Mouse (Mus musculus): ENCODE results near the gene Oas1f. TPM values are rescaled to one million over a fixed set of nuclear protein-coding genes. Genes with fewer than 3 reads are reported as not detected.
"Not testable (repeated sequence)": the region's sequence is repeated elsewhere in the genome, so short reads cannot be mapped to it uniquely, and the experiment has no call there.

The Oas1f gene
- polyA plus RNA-seq, 1 experiment from 2014 or later, result not detected

DNA sequence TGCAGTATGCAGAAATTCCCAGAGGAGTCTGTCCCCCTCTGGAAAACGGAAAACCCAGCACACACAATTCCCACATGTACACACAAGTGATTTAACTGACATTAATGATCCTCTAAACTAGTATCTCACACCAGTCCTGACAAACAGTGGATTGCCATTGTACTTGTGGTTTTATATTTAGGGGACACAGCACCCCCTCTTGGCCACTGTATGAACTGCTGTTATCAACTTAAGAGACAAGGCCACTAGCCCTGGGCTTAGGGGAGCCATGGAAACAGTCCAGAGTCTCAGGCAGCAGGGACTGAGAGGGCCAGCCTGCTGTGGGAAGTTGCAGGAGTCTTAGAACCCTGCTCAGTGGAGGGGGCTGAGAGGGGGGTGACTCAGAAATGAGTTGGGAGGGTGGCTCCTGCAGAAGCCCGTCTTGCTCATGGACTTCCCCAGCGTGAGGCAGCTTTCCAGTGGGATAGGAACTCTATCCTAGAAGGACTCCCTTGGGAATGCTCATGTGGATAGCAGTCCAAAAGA, 18.2 kb downstream of the Oas1f start:
- H3K36me3 ChIP-seq (ENCODE audit: control insufficient read depth, insufficient read depth, low read length), result no peaks in the 10 kb centered on the region
- H3K4me2 ChIP-seq (ENCODE audit: low read length), result no peak overlapping the region
- H3K4me3 ChIP-seq (ENCODE audit: low read depth, low read length), result no peak overlapping the region
- ATAC-seq, result no peak
- H3K27me3 ChIP-seq (ENCODE audit: control insufficient read depth, insufficient read depth, low read depth, low read length), result no peaks in the 10 kb centered on the region
- no peak overlapping the region for H3K27ac ChIP-seq (ENCODE audit: low read length)
- H3K9me3 ChIP-seq (replicated peaks; ENCODE audit: control insufficient read depth, low read length, poor library complexity, severe bottlenecking), result no peaks in the 10 kb centered on the region
- 67% methylated on average over 3 of the region's 3 CpGs for WGBS
- no peak overlapping the region for H3K9ac ChIP-seq (ENCODE audit: low read depth, low read length)
- no peaks in the 10 kb centered on the region for H3K4me1 ChIP-seq (ENCODE audit: control insufficient read depth, insufficient read depth, low read length)

DNA sequence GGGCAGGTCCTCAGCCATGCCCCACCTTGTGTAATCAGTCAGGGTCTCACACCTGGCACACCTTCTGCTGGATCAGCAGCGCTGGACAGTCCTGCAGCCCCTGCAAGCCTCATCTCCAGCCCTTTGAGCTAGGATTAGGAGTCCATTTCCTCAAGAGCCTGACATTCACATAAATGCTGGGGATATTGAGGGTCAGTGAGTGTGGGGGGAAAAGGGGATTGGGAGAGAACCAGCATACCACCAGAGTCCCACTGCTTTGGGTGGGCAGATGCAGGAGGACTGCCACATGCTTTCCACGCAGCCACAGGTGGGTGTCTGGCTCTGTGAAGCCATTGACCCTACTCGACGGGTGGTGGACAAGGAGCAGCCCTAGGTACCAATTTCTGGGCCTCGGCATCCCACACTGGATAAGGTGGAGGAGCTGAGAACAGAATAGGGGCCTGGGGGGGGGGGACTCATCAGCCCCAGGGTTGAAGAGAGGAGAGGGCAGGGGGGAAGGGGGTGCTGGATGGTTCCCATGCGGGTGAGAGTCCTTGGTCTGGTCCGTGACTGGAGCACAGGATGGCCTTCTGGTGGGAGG, 22.4 kb downstream of the Oas1f start:
- Histone ChIP-seq H3K4me2 (ENCODE audit: low read length) (no peak overlapping the region), H3K27me3 (ENCODE audit: control insufficient read depth, insufficient read depth, low read depth, low read length) (no peaks in the 10 kb centered on the region), H3K4me1 (ENCODE audit: control insufficient read depth, insufficient read depth, low read length) (no peaks in the 10 kb centered on the region), H3K9ac (ENCODE audit: low read depth, low read length) (no peak overlapping the region), H3K36me3 (ENCODE audit: control insufficient read depth, insufficient read depth, low read length) (no peaks in the 10 kb centered on the region), H3K9me3 (replicated peaks; ENCODE audit: control insufficient read depth, low read length, poor library complexity, severe bottlenecking) (no peaks in the 10 kb centered on the region), H3K27ac (ENCODE audit: low read length) (no peak overlapping the region), H3K4me3 (ENCODE audit: low read depth, low read length) (no peak overlapping the region)
- no peak for ATAC-seq
- 81% methylated on average over 7 of the region's 7 CpGs for WGBS

DNA sequence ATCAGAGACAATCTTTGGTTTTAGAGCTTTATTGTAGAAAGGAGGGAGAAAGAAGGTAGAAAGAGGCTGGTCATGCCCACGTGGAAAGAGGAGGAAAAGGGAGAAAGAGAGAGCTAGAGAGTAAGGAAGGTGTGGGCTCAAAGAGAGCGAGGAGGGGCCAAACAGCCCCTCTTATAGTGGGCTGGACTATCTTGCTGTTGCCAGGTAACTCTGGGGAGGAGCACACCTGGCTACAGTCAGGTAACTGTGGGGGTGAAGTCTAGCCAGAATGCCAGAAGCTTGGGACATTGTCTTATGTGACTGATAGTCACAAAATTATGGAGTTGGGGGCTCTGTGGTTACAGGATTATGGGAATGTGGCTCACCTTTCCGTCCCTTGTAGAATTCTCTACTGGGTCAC, 22.9 kb downstream of the Oas1f start:
- Histone ChIP-seq H3K4me2 (ENCODE audit: low read length) (no peak overlapping the region), H3K36me3 (ENCODE audit: control insufficient read depth, insufficient read depth, low read length) (no peaks in the 10 kb centered on the region), H3K27me3 (ENCODE audit: control insufficient read depth, insufficient read depth, low read depth, low read length) (no peaks in the 10 kb centered on the region), H3K9ac (ENCODE audit: low read depth, low read length) (no peak overlapping the region), H3K4me3 (ENCODE audit: low read depth, low read length) (no peak overlapping the region), H3K4me1 (ENCODE audit: control insufficient read depth, insufficient read depth, low read length) (no peaks in the 10 kb centered on the region), H3K9me3 (replicated peaks; ENCODE audit: control insufficient read depth, low read length, poor library complexity, severe bottlenecking) (no peaks in the 10 kb centered on the region), H3K27ac (ENCODE audit: low read length) (no peak overlapping the region)
- no peak for ATAC-seq
- WGBS, result 58% methylated on average over 3 of the region's 3 CpGs

DNA sequence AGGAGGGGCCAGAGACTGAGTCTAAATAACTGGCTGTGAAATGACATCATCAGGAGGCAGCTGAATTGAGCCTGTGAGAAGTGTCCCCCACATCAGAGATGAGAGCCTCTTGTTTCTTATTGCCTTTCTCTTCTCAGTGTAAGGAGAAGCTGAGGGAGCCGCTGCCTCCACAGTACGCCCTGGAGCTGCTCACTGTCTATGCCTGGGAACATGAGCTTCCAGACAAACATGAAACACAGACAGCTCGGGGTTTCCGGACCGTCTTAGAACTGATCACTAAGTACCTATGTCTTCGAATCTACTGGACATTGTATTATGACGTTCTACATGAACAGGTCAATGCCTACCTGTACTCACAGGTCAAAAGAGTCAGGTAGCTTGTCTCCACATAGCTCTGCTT, 23.6 kb downstream of the Oas1f start:
- no peak for ATAC-seq
- 83% methylated on average over 7 of the region's 7 CpGs for WGBS

DNA sequence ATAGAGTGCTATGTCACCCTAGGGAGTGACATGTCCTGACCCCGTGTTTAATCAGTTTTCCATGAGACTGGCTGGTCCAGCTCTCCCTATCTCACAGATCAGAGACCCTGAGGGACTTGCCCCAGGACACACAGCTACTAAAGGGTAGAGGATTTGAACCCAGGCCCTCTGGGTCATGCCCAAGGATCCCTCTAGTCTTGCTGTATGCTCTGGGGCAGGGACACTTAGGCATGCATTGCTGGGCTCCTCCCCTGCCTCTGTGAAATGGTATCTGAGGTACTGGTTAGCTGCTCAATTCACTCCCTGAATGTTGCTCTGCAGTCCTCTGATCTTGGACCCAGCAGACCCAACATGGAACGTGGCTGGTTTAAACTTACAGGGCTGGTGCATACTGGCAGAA, 24.3 kb downstream of the Oas1f start:
- H3K27me3 ChIP-seq (ENCODE audit: control insufficient read depth, insufficient read depth, low read depth, low read length), result no peaks in the 10 kb centered on the region
- H3K4me1 ChIP-seq (ENCODE audit: control insufficient read depth, insufficient read depth, low read length), result no peaks in the 10 kb centered on the region
- WGBS, result 54% methylated on average over 2 of the region's 2 CpGs
- ATAC-seq, result no peak
- no peak overlapping the region for H3K4me2 ChIP-seq (ENCODE audit: low read length)
- no peak overlapping the region for H3K9ac ChIP-seq (ENCODE audit: low read depth, low read length)
- no peak overlapping the region for H3K4me3 ChIP-seq (ENCODE audit: low read depth, low read length)
- no peaks in the 10 kb centered on the region for H3K9me3 ChIP-seq (replicated peaks; ENCODE audit: control insufficient read depth, low read length, poor library complexity, severe bottlenecking)
- no peak overlapping the region for H3K27ac ChIP-seq (ENCODE audit: low read length)
- no peaks in the 10 kb centered on the region for H3K36me3 ChIP-seq (ENCODE audit: control insufficient read depth, insufficient read depth, low read length)

More for the DNA sequence above, 23.6 kb downstream of the Oas1f start:
- no peaks in the 10 kb centered on the region for H3K9me3 ChIP-seq (replicated peaks; ENCODE audit: control insufficient read depth, low read length, poor library complexity, severe bottlenecking)
- no peaks in the 10 kb centered on the region for H3K27me3 ChIP-seq (ENCODE audit: control insufficient read depth, insufficient read depth, low read depth, low read length)
- H3K36me3 ChIP-seq (ENCODE audit: control insufficient read depth, insufficient read depth, low read length), result no peaks in the 10 kb centered on the region
- H3K4me3 ChIP-seq (ENCODE audit: low read depth, low read length), result no peak overlapping the region
- H3K4me1 ChIP-seq (ENCODE audit: control insufficient read depth, insufficient read depth, low read length), result no peaks in the 10 kb centered on the region
- H3K27ac ChIP-seq (ENCODE audit: low read length), result no peak overlapping the region
- H3K9ac ChIP-seq (ENCODE audit: low read depth, low read length), result no peak overlapping the region
- no peak overlapping the region for H3K4me2 ChIP-seq (ENCODE audit: low read length)

DNA sequence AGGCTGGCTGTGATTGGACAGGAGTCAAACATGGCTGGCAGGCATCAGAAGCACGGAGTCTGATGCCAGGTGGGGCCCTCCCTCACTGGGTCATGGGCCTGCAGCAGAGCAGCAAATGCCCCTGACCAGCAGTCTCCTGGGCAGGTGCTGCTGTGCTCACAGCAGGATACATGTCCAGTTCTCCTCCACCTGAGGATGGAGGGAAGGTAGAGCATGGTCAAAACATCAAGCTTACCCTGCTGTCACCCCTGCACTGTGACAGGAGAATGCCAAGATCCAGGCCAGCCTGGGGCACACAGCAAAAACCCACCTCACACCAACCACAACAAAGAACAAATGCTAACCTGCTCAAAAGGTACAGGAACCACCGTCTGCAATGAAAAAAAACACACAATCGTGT, 29.7 kb downstream of the Oas1f start:
- not testable (repeated sequence) for H3K36me3 ChIP-seq (ENCODE audit: control insufficient read depth, insufficient read depth, low read length); H3K4me1 ChIP-seq (ENCODE audit: control insufficient read depth, insufficient read depth, low read length); H3K4me2 ChIP-seq (ENCODE audit: low read length); H3K9me3 ChIP-seq (replicated peaks; ENCODE audit: control insufficient read depth, low read length, poor library complexity, severe bottlenecking); H3K27ac ChIP-seq (ENCODE audit: low read length); H3K27me3 ChIP-seq (ENCODE audit: control insufficient read depth, insufficient read depth, low read depth, low read length); H3K9ac ChIP-seq (ENCODE audit: low read depth, low read length); H3K4me3 ChIP-seq (ENCODE audit: low read depth, low read length); ATAC-seq
- WGBS, result 76% methylated on average over 2 of the region's 3 CpGs

DNA sequence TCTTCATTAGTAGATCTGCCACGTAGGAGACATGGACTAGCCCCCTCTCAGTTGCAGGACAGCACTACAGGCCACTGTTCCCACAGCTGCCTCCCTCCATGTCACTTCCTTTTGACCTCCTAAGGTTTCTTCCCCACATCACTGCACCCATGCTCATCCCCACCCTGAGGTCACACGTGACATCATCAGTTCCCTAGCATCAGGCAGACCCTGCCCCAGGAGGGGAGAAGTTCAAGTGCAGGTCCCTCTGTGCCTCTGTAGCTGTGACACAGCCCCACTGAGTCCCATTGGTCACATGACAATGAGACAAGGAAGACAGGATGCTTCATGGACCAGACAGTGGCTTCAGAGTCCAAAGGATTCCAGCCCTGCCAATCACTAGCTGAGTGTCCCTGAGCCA, 30.2 kb downstream of the Oas1f start:
- H3K4me1 ChIP-seq (ENCODE audit: control insufficient read depth, insufficient read depth, low read length); H3K27ac ChIP-seq (ENCODE audit: low read length); H3K4me2 ChIP-seq (ENCODE audit: low read length); H3K36me3 ChIP-seq (ENCODE audit: control insufficient read depth, insufficient read depth, low read length); ATAC-seq; H3K9me3 ChIP-seq (replicated peaks; ENCODE audit: control insufficient read depth, low read length, poor library complexity, severe bottlenecking); H3K9ac ChIP-seq (ENCODE audit: low read depth, low read length); H3K4me3 ChIP-seq (ENCODE audit: low read depth, low read length); H3K27me3 ChIP-seq (ENCODE audit: control insufficient read depth, insufficient read depth, low read depth, low read length): not testable (repeated sequence)
- WGBS, result 79% methylated on average over 2 of the region's 2 CpGs

DNA sequence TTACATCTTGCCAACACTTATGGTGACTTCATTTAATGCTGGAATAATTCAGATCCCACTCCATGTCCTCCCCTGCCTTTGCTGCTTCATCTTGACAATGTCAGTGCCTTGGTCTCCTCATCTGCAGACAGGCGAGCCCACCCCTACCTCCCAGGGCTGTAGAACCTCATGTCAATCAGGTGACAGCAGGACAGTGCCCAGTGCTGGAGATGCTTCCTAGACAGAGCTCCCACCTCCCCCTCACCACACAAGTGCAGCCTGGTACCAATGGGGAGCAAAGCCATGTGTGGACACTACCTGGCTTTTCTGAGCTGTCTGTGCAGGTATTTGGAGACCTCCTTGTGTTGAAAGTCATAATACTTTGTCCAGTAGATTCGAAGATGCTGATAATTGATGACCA, 31.6 kb downstream of the Oas1f start:
- not testable (repeated sequence) for H3K27me3 ChIP-seq (ENCODE audit: control insufficient read depth, insufficient read depth, low read depth, low read length); H3K9me3 ChIP-seq (replicated peaks; ENCODE audit: control insufficient read depth, low read length, poor library complexity, severe bottlenecking); ATAC-seq; H3K9ac ChIP-seq (ENCODE audit: low read depth, low read length); H3K4me2 ChIP-seq (ENCODE audit: low read length); H3K4me3 ChIP-seq (ENCODE audit: low read depth, low read length); H3K27ac ChIP-seq (ENCODE audit: low read length); H3K36me3 ChIP-seq (ENCODE audit: control insufficient read depth, insufficient read depth, low read length); H3K4me1 ChIP-seq (ENCODE audit: control insufficient read depth, insufficient read depth, low read length)
- 52% methylated on average over 2 of the region's 2 CpGs for WGBS

DNA sequence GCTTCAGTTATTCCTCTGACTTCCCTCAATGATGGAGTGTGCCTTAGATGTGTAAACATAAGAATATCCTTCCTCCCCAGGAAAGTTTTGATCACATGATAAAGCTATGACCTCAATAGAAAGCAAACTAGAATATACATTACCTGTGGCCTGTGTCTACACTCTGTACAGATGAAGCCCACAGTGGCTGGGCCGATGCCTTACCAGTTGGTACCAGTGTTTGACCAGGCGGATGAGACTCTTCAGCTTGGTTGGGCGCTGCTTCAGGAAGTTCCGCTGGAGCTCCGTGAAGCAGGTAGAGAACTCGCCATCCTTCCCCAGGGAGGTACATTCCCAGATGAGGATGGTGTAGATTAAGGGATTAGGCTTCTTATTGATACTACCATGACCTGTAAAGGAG, 34.5 kb downstream of the Oas1f start:
- not testable (repeated sequence) for H3K4me3 ChIP-seq (ENCODE audit: low read depth, low read length); H3K36me3 ChIP-seq (ENCODE audit: control insufficient read depth, insufficient read depth, low read length); H3K4me1 ChIP-seq (ENCODE audit: control insufficient read depth, insufficient read depth, low read length); H3K9me3 ChIP-seq (replicated peaks; ENCODE audit: control insufficient read depth, low read length, poor library complexity, severe bottlenecking); H3K4me2 ChIP-seq (ENCODE audit: low read length); ATAC-seq; H3K9ac ChIP-seq (ENCODE audit: low read depth, low read length); H3K27me3 ChIP-seq (ENCODE audit: control insufficient read depth, insufficient read depth, low read depth, low read length); H3K27ac ChIP-seq (ENCODE audit: low read length)
- WGBS, result 95% methylated on average over 6 of the region's 6 CpGs
